Mouse (Mus musculus): ENCODE results near the gene Ano10.
A peak's percentile ranks its signal among the peaks of the same experiment; 100 is the strongest.
"Not testable (repeated sequence)": the region's sequence is repeated elsewhere in the genome, so short reads cannot be mapped to it uniquely, and the experiment has no call there.

Gene Ano10

GRCm38 (mm10) chr9:122197021-122197420 lies 97.2 kb downstream of the Ano10 start:
- no peak for DNase-seq (ENCODE audit: low spot score)

DNA sequence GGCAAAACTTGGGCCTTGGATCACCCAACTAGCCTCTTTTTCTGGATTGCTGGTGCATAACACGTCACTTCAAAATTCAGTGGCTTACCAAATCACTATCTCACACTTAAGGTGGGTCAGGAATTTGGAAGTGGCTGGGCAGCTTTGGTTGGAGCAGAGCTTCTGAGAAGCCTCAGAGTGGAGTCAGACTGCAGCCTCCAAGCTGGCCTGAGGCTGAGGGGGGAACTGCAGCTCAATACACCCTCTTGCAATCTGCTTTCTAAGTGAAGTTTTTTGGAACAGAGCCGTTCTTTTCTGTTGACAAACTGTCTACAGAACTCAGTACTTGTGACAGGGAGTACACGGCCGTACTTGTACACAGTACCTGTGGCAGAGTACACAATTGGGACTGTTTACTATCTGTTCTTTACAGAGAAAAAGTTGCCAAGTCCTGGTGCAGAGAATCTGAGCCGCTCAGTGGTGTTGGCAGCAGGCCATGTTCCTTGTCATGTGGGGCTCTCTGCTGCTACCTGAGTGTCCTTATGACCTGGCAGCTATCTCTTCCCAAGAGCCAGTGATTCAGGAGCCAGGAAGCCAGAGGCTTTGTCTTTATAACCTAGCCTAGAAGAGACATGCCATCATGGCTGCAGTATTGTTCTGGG lies 99.1 kb downstream of the Ano10 start:
- no peak for DNase-seq (ENCODE audit: low spot score)

DNA sequence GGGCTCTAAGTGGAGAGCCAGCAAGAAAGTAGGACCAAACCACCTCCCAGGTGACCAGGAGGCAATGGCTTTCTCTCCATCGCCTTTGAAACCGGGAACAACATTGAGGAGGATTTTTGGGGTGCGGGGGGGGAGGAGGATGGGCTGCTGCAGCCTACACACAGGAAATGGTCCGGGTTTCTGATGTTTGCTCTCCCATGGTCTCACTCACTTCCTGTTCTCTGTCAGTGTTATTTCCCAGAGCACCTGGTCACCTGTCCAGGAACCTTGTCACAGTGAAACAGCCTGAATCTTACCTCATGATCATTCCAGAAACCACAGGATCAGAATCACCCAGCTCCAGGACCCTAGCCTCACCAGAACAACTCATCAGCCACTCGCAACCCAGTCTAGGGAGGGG lies 100.4 kb downstream of the Ano10 start:
- no peak for DNase-seq (ENCODE audit: low spot score)

DNA sequence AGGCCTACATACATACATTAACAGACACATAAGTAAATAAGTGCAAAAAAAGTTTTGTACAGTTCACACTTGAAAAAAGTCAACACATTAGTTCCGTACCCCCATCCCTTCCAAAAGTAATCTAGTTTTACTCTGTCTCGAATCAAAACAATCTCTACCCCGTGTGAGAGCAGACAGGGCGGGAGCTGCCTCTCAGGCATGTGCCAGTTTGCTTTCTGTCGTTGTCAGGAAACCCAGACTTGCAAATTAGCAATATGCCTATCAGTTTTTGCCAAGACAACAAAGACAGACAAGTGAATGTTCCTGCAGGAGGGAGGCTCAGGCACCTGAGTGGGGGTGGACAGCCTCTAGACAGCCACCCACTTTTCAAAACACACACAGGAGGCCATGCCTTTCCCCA lies 100.9 kb downstream of the Ano10 start:
- no peak for DNase-seq (ENCODE audit: low spot score)

- no peak for DNase-seq (ENCODE audit: low spot score)
Observed at GRCm38 (mm10) chr9:122188724-122189123, 105.5 kb downstream of the Ano10 start.

DNA sequence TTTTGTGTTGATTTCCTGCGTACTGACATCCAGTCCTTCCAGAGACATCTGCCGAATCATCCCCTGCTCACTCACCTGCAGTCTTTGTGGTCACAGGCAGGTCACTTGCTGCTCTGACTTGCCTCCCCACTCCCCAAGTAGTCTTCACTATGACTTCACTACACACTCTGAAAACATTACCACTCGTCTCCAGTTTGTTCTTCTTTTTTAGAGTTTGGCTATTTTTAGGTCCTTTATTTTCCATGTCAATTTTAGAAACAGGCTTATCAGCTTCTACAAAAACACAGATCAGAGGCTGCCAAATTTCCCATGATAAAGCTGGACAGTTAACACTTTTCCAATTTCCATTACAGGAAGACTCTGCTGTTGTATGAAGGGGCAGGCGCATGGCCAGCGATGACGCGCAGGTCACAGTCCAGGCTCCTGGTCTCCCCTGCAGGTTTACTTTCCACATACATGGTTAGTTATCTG lies 106.7 kb downstream of the Ano10 start:
- DNase-seq (ENCODE audit: low spot score), result no peak

- no peak for DNase-seq (ENCODE audit: low spot score)
Observed at GRCm38 (mm10) chr9:122186643-122187226, 107.5 kb downstream of the Ano10 start.

DNA sequence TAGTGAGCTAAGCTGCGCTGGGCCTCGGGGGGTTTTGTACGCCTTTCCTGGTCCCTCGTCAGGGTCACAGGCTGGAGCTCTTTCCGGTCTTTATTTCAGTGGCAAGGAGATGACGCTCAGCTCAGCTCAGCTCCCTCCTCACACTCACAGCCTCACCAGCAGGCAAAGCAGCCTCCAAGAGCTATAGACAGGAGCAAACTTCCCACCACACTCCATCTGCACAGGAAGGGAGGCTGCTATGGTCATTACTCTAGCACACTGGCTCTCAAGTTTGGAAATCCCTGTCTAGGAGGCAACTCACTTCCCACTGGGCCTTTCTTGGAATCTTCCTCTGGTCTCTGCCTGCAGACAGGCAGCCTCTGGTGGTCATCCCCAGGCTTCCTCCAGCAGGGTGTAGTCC lies 108.3 kb downstream of the Ano10 start:
- DNase-seq (ENCODE audit: low spot score), result no peak

GRCm38 (mm10) chr9:122185061-122185460 lies 109.2 kb downstream of the Ano10 start:
- DNase-seq (ENCODE audit: low spot score), result peak; percentile 75

DNA sequence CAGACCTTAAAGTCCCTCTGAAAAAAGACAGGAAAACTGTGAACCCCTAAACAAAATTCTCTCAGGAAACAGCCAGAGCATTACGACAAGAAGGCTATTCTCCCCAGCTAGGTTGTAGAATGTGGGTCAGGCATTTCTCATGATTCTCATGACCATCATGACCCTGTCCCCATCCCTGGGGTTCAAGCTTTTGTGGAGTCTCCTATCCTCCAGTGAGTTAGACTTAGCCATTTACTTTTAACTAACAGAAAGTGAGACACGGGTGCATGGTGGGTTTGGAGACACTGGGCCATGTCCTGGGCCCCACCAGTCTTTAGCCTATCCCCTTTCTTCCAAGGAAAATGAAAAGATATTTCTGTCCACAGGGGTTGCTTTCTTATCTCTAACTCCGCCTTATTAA lies 109.9 kb downstream of the Ano10 start:
- DNase-seq (ENCODE audit: low spot score), result no peak

GRCm38 (mm10) chr9:122183074-122183473 lies 111.1 kb downstream of the Ano10 start:
- no peak for DNase-seq (ENCODE audit: low spot score)

DNA sequence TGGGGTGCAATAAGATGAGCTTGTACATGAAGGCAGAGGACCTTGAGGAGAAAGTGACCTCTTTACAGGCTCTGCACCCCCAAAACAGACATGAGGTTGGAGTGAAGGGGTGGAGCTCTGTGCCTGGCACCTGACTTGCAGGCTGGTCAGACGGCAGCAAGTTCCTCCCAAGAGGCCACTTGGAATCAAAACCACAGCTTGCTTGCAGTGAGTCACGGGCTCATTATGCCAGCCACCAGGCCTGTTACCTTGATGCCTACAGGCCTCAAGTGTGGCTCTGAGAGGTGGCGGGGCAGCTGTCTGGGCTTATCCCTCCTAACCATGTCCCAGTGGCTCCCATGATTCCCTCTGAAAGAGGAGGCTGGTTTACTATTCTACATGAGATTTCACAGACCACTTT lies 114.1 kb downstream of the Ano10 start:
- no peak for DNase-seq (ENCODE audit: low spot score)

DNA sequence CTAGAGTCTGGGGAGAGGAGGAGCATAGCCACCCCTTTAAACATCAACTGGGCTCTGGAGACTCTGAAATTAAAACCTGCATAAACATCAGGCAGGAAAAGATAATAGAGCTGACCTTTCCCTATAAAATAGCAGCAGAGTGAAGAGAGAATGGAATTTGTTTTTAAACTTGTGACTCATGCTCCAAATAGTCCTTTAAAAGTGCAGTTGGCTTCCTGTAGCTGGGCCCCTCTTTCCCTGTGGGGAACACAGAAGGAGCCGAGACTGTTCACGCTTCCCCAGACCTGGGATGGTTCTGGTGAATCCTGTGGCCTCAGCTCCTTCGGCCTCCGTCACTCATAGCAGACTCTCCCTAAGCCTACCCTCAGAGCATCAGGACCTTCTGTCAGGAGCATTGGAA lies 115.8 kb downstream of the Ano10 start:
- no peak for DNase-seq (ENCODE audit: low spot score)

- DNase-seq (ENCODE audit: low spot score), result no peak
Observed at GRCm38 (mm10) chr9:122177256-122178220, 116.7 kb downstream of the Ano10 start.

- DNase-seq (ENCODE audit: low spot score), result no peak
Observed at GRCm38 (mm10) chr9:122174723-122175122, 119.5 kb downstream of the Ano10 start.

GRCm38 (mm10) chr9:122173405-122174233 lies 120.6 kb downstream of the Ano10 start:
- no peak for DNase-seq (ENCODE audit: low spot score)

DNA sequence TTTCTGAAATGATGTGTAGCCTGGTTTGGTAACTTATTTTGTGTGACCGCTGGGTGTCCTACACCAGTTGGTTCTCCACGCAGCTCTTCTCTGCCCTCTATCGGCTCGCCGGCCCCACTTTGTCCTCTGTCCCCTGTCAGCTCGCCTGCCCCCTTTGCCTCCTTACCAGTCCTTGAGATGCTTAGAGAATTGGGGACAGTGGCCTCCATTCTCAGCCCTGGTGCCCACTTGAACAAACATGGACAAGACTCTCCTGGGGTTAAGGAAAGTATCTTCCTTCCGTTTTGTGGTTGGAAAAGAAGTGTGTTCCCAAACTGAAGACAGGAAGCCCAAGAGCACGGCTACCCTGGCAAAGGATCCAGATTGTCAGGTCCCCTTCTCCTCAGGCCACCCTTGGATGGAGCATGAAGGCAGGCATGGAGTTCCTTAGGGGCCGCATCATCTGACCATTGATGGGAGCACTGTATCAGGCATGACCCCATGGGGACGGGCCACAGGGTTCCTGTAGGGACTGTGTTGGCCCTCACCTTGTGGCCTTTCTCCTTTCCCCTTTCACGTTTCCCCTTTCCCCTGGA lies 121.5 kb downstream of the Ano10 start:
- no peak for DNase-seq (ENCODE audit: low spot score)

GRCm38 (mm10) chr9:122169901-122170300 lies 124.3 kb downstream of the Ano10 start:
- no peak for DNase-seq (ENCODE audit: low spot score)

DNA sequence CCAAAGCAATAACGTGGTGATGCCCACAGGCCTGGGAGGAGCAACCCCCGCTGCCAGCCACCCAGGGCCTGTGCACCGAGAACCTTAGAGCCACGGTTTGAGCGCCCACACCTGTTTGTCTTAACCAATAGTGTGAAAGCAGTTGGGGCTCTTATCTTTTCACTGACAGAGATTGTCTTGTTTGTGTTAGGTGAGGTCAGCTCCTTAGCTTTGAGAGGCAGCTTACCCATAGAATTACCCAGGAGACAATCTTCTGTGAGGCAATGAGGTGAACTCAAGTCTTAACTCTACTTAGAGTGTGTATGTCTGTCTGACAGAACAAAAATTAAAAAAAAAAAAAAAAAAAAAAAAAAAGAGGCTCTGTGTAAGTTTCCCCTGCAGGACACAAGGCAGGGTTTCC lies 126.5 kb downstream of the Ano10 start:
- DNase-seq (ENCODE audit: low spot score), result not testable (repeated sequence)

GRCm38 (mm10) chr9:122164535-122164934 lies 129.7 kb downstream of the Ano10 start:
- no peak for DNase-seq (ENCODE audit: low spot score)

DNA sequence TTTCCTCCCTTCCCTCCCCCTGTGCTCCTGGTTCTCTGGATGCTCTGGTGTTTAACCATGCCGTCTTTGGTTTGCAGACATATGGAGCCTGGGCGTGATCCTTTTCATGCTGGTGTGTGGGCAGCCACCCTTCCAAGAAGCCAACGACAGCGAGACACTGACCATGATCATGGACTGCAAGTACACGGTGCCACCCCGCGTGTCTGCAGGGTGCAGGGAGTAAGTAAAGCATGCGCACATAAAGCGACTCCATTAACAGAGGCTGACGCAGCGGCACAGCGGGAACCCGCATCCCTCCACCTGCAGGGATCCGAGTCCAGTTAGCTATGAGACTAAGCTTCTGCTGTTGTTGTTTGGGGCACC lies 137.2 kb downstream of the Ano10 start:
- DNase-seq (ENCODE audit: low spot score), result no peak

All from layer of hippocampus, adult 9-10 months (tissue).